Mouse (Mus musculus): Measurements from ENCODE around the gene Taldo1. TPM values are rescaled to one million over a fixed set of nuclear protein-coding genes. Genes with fewer than 3 reads are reported as not detected.
A peak's percentile ranks its signal among the peaks of the same experiment; 100 is the strongest.

Taldo1 gene
- polyA plus RNA-seq, 1 experiment from 2014 or later, result 252 TPM

GRCm38 (mm10) chr7:141373611-141374010, 18.4 kb upstream of the Taldo1 start:
- Histone ChIP-seq H3K4me1 (ENCODE audit: control insufficient read depth, insufficient read depth, low read length) (no peaks in the 10 kb centered on the region), H3K9me3 (ENCODE audit: control insufficient read depth, low read depth, low read length) (no peaks in the 10 kb centered on the region), H3K4me3 (ENCODE audit: low read depth, low read length) (no peak overlapping the region), H3K27me3 (ENCODE audit: control insufficient read depth, insufficient read depth, low read length) (no peaks in the 10 kb centered on the region), H3K27ac (ENCODE audit: low read length) (no peak overlapping the region), H3K9ac (replicated peaks; ENCODE audit: low read depth, low read length) (no peak overlapping the region), H3K4me2 (replicated peaks; ENCODE audit: low read depth, low read length) (no peak overlapping the region), H3K36me3 (ENCODE audit: control insufficient read depth, insufficient read depth, low read length) (no peaks in the 10 kb centered on the region)
- no peak for ATAC-seq (ENCODE audit: insufficient number of reproducible peaks, insufficient read depth, low FRiP score, low read depth)
- WGBS, result 83% methylated on average over 6 of the region's 6 CpGs

GRCm38 (mm10) chr7:141374399-141374798, 17.6 kb upstream of the Taldo1 start:
- H3K27me3 ChIP-seq (ENCODE audit: control insufficient read depth, insufficient read depth, low read length), result no peaks in the 10 kb centered on the region
- H3K4me1 ChIP-seq (ENCODE audit: control insufficient read depth, insufficient read depth, low read length), result no peaks in the 10 kb centered on the region
- H3K27ac ChIP-seq (ENCODE audit: low read length), result no peak overlapping the region
- H3K9me3 ChIP-seq (ENCODE audit: control insufficient read depth, low read depth, low read length), result no peaks in the 10 kb centered on the region
- no peak overlapping the region for H3K4me2 ChIP-seq (replicated peaks; ENCODE audit: low read depth, low read length)
- H3K9ac ChIP-seq (replicated peaks; ENCODE audit: low read depth, low read length), result no peak overlapping the region
- no peak overlapping the region for H3K4me3 ChIP-seq (ENCODE audit: low read depth, low read length)
- ATAC-seq (ENCODE audit: insufficient number of reproducible peaks, insufficient read depth, low FRiP score, low read depth), result no peak
- H3K36me3 ChIP-seq (ENCODE audit: control insufficient read depth, insufficient read depth, low read length), result no peaks in the 10 kb centered on the region

- Histone ChIP-seq H3K36me3 (ENCODE audit: control insufficient read depth, insufficient read depth, low read length) (no peaks in the 10 kb centered on the region), H3K4me3 (ENCODE audit: low read depth, low read length) (no peak overlapping the region), H3K27ac (ENCODE audit: low read length) (no peak overlapping the region), H3K9me3 (ENCODE audit: control insufficient read depth, low read depth, low read length) (no peaks in the 10 kb centered on the region), H3K4me1 (ENCODE audit: control insufficient read depth, insufficient read depth, low read length) (no peaks in the 10 kb centered on the region), H3K4me2 (replicated peaks; ENCODE audit: low read depth, low read length) (no peak overlapping the region), H3K27me3 (ENCODE audit: control insufficient read depth, insufficient read depth, low read length) (no peaks in the 10 kb centered on the region), H3K9ac (replicated peaks; ENCODE audit: low read depth, low read length) (no peak overlapping the region)
- WGBS, result 54% methylated on average over 4 of the region's 4 CpGs
- no peak for ATAC-seq (ENCODE audit: insufficient number of reproducible peaks, insufficient read depth, low FRiP score, low read depth)
Observed at GRCm38 (mm10) chr7:141379584-141379983, 12.4 kb upstream of the Taldo1 start.

GRCm38 (mm10) chr7:141381068-141381835, 10.7 kb upstream of the Taldo1 start:
- ATAC-seq (ENCODE audit: insufficient number of reproducible peaks, insufficient read depth, low FRiP score, low read depth), result no peak
- no peaks in the 10 kb centered on the region for H3K36me3 ChIP-seq (ENCODE audit: control insufficient read depth, insufficient read depth, low read length)
- H3K27ac ChIP-seq (ENCODE audit: low read length), result no peak overlapping the region
- no peak overlapping the region for H3K9ac ChIP-seq (replicated peaks; ENCODE audit: low read depth, low read length)
- no peak overlapping the region for H3K4me2 ChIP-seq (replicated peaks; ENCODE audit: low read depth, low read length)
- no peaks in the 10 kb centered on the region for H3K9me3 ChIP-seq (ENCODE audit: control insufficient read depth, low read depth, low read length)
- H3K27me3 ChIP-seq (ENCODE audit: control insufficient read depth, insufficient read depth, low read length), result no peaks in the 10 kb centered on the region
- 70% methylated on average over 4 of the region's 4 CpGs for WGBS
- H3K4me3 ChIP-seq (ENCODE audit: low read depth, low read length), result no peak overlapping the region
- H3K4me1 ChIP-seq (ENCODE audit: control insufficient read depth, insufficient read depth, low read length), result no peaks in the 10 kb centered on the region

GRCm38 (mm10) chr7:141387807-141388486, 4.1 kb upstream of the Taldo1 start:
- Histone ChIP-seq H3K4me2 (replicated peaks; ENCODE audit: low read depth, low read length) (no peak overlapping the region), H3K9me3 (ENCODE audit: control insufficient read depth, low read depth, low read length) (no peaks in the 10 kb centered on the region), H3K36me3 (ENCODE audit: control insufficient read depth, insufficient read depth, low read length) (no peaks in the 10 kb centered on the region), H3K4me3 (ENCODE audit: low read depth, low read length) (no peak overlapping the region), H3K4me1 (ENCODE audit: control insufficient read depth, insufficient read depth, low read length) (peaks cover 9% of the 10 kb centered on the region), H3K27me3 (ENCODE audit: control insufficient read depth, insufficient read depth, low read length) (no peaks in the 10 kb centered on the region), H3K9ac (replicated peaks; ENCODE audit: low read depth, low read length) (no peak overlapping the region), H3K27ac (ENCODE audit: low read length) (no peak overlapping the region)
- ATAC-seq (ENCODE audit: insufficient number of reproducible peaks, insufficient read depth, low FRiP score, low read depth), result no peak
- 57% methylated on average over 2 of the region's 2 CpGs for WGBS

GRCm38 (mm10) chr7:141388487-141389109, 3.4 kb upstream of the Taldo1 start:
- Histone ChIP-seq H3K9me3 (ENCODE audit: control insufficient read depth, low read depth, low read length) (no peaks in the 10 kb centered on the region), H3K27ac (ENCODE audit: low read length) (no peak overlapping the region), H3K4me3 (ENCODE audit: low read depth, low read length) (no peak overlapping the region), H3K9ac (replicated peaks; ENCODE audit: low read depth, low read length) (no peak overlapping the region), H3K4me2 (replicated peaks; ENCODE audit: low read depth, low read length) (no peak overlapping the region), H3K4me1 (ENCODE audit: control insufficient read depth, insufficient read depth, low read length) (peaks cover 11% of the 10 kb centered on the region), H3K36me3 (ENCODE audit: control insufficient read depth, insufficient read depth, low read length) (no peaks in the 10 kb centered on the region), H3K27me3 (ENCODE audit: control insufficient read depth, insufficient read depth, low read length) (no peaks in the 10 kb centered on the region)
- WGBS, result 48% methylated on average over 3 of the region's 3 CpGs
- no peak for ATAC-seq (ENCODE audit: insufficient number of reproducible peaks, insufficient read depth, low FRiP score, low read depth)

GRCm38 (mm10) chr7:141390326-141391259, 1.4 kb upstream of the Taldo1 start:
- Histone ChIP-seq H3K4me1 (ENCODE audit: control insufficient read depth, insufficient read depth, low read length) (peaks cover 11% of the 10 kb centered on the region), H3K9me3 (ENCODE audit: control insufficient read depth, low read depth, low read length) (no peaks in the 10 kb centered on the region), H3K27ac (ENCODE audit: low read length) (no peak overlapping the region), H3K36me3 (ENCODE audit: control insufficient read depth, insufficient read depth, low read length) (no peaks in the 10 kb centered on the region; the same call in 1 of the 2 replicates), H3K4me3 (ENCODE audit: low read depth, low read length) (0 out of 2 replicates have a peak overlapping the region, but pooled peaks have one; percentile 72), H3K9ac (replicated peaks; ENCODE audit: low read depth, low read length) (no peak overlapping the region), H3K27me3 (ENCODE audit: control insufficient read depth, insufficient read depth, low read length) (no peaks in the 10 kb centered on the region), H3K4me2 (replicated peaks; ENCODE audit: low read depth, low read length) (no peak overlapping the region)
- no peak for ATAC-seq (ENCODE audit: insufficient number of reproducible peaks, insufficient read depth, low FRiP score, low read depth)
- WGBS, result 44% methylated on average over 9 of the region's 9 CpGs

Data from stomach, embryonic 14.5 days (tissue).